Mouse (Mus musculus) heart, adult 18-20 months (tissue): ENCODE data around the gene Casq1. TPM values are rescaled to one million over a fixed set of nuclear protein-coding genes. Genes with fewer than 3 reads are reported as not detected.
A peak's percentile ranks its signal among the peaks of the same experiment; 100 is the strongest.

Experiments used
- DNase-seq, 2 experiments: peaks; one replicate each; pipeline ENCODE4 v3.0.0; 2021 to 2022; ENCODE audit warnings: mixed read lengths in 1 of 2
- total RNA-seq, 2 experiments: library from RNA; stranded (reverse); gene quantifications; 2 replicates each; pipeline ENCODE4 v1.2.3; 2021

Gene Casq1
- total RNA-seq, 2 experiments from 2014 or later: 2.2 to 2.7 TPM

DNA sequence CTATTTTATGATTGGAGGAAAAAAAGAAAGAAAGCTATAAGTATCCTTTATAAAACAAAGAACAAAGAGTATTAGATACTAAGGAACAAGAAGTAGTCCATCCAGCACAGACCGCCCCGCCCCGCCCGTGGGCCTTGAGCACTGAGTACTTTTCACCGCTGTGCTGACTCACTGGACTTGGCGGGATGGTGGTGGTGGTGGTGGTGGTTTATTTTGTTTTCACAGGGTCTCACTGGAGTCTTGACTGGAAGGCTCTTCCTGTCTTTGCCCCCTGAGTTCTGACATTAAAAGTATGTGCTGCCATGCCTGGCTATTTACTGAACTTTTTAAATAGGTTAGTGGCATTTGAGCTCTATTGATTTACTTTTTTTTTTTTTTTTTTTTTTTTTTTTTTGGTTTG lies 36.6 kb downstream of the Casq1 start:
- no peak for DNase-seq

DNA sequence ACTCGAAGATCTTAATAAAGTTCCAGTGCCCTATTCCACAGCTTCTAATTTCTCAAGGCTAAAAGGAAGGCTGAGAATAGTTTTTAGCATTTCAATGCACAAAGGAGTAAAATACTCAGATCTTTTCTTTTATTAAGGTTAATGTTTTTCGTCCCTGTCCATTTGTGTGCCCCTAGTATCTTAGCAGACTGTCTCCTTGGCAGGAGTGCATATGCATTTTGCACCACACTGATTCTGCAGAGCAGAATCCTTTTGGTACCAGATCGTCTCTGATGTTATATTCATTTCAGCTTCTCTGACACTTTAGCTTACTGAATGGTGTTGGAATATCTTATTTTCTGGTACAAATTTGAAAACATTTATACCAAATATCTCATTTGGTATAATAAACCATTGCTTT lies 37.9 kb downstream of the Casq1 start:
- DNase-seq: no peak

DNA sequence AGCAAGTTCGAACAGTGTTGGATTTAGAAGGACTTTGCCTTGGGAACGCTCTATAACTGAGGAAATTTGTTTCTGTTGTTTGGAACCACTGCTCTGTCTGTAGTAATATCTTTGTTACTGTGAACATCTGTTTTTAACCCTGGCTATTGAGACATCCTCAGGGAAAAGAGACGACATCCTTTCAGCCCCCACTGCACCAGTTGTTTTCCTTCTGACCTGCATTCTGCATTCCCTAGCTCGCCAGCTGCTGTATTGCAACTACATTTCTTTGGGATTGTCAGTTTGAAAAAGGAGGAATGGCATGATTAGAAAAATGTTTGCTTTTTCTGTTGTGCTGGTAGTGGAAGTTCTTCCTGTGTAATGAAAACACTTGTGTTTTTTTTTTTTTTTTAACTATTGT lies 38.8 kb downstream of the Casq1 start:
- peak in 1 of 2 experiments; percentile 68 for DNase-seq

DNA sequence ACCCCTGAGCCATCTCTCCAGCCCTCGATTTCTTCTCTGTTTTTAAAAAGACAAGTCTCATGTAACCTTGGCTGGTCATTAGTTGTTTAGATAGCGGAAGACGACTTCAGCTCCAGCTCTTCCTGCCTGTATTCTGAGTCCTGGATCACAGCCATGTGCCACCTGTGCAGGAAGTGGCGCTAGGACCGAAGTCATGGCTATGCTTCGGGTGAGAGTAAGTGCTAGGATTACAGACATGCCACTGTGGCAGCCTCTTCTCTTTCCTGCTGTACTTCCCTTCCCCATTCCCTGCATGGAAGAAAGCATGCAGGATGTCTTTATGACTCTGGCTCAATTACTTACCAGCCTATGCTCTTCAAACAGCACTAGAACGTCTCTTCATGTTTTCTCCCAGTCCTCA lies 40.6 kb downstream of the Casq1 start:
- DNase-seq: no peak

DNA sequence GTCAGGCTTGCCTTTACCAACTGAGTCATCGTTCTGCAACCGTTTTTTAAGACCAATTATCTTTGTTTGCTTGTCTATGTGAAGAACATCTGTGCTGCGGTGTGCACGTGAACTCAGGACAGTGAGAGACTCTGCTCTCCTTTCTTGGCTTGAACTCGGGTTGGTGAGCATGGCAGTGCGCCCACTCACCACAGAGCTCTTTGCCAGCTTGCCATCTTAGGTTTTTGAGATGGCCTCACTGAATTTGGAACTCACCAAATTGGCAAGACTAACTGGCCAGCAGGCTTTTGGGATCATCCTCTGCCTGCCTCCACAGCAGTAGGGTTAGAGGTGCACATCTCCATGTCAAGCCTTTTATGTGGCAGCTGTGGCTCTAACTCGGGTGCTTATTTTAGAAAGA lies 41.9 kb downstream of the Casq1 start:
- no peak for DNase-seq

DNA sequence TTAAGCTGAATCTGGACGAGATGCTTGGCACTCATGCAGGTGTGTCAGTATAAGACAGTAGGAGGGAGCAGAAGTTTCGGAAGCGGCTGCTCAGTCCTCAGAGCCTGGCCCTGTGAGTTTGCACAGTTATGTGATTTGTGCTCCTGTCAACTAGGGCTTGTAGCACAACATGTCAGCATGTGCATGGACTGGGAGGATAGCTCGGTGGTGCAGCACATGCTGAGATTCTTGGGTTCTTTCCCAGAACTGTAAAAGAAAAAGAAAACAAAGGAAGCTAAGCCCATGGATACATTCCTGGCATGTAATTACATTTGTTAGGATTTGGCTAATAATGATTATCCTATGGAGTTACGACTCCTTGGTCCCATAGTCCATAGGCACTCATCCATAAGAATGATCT lies 46.5 kb downstream of the Casq1 start:
- no peak for DNase-seq

DNA sequence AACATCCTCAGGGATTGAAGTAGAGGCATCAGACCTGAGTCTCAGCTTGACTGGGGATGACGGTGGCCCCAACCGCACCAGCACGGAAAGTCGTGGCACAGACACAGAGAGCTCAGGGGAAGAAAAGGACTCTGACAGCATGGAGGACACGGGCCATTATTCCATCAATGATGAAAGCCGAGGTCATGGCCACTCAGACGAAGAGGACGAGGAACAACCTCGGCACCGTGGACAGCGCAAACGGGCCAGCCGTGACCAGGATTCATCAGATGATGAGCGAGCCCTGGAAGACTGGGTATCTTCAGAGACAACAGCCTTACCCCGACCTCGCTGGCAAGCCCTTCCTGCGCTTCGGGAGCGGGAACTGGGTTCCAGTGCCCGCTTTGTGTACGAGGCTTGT lies 47.3 kb downstream of the Casq1 start:
- no peak for DNase-seq

DNA sequence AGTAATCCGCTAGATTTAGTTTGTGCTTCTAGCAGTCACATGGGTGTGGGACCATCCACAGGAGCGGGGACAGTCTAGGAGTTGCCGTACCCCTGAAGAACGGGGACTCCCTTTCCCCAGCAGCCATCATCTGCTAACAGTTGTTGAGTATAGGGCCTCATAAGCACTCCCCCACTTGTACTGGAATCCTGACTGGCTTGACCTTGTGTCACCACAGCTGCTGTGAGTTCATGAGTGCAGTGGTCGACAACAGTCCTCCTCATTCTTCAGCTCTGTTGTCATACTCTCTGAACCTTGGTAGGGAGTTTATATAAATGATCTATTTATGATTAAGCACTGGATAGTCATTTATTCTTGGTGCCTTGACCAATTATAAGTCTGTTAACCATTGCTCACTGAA lies 49.9 kb downstream of the Casq1 start:
- no peak for DNase-seq

DNA sequence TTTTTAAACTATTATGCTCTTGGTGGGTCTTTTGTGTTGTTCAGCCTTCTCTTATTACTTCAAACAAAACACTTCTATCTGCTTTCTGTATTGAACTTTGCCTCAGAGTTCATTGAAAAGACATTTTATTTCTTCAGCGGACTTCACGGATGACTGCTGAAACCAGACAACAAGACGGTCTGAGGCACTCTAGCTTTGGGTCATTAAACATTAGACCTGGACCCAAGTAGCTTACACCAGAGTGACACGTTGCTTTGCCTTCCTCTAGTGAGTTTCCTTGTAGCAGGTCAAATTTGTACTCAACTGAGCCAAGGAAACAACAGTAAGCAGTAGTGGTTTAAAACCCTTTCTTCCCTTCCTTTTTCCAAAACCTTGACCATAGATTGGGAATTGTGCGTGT lies 51.8 kb downstream of the Casq1 start:
- DNase-seq: no peak

DNA sequence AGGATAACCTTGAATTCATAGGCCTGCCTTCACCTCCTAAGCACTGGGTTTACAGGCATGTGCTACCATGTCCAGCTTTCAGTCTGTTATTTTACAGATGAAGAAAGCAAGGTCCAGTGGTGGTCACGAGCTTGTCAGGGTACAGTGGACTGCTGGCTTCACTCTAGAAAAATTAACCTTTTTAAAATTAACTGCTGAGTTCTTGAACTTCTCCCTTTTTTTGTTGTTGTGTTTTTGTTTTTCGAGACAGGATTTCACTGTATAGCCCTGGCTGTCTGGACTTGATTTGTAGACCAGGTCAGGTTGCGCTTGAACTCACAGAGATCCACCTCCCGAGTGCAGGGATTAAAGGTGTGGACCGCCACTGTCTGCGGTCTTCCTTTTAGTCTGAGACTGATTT lies 56.7 kb downstream of the Casq1 start:
- DNase-seq: no peak

DNA sequence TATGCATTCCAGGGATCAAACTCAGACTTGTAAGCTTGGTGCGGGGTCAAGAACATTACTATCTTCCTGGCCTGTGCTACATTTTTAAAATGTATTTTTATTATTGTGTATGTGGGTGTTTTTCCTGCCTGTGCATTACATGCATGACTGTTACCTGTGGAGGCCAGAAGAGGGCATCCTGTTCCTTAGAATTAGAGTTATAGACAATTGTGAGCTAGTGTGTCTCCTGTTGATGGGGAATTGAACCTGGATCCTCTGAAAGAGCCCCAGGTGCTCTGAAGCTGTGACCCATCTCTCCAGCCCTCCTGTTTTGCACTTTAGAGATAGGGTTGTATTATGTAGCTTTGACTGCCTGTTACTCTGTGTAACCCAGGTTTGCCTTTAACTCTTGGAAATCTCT lies 57.7 kb downstream of the Casq1 start:
- DNase-seq: peak; percentile 40 to 61

DNA sequence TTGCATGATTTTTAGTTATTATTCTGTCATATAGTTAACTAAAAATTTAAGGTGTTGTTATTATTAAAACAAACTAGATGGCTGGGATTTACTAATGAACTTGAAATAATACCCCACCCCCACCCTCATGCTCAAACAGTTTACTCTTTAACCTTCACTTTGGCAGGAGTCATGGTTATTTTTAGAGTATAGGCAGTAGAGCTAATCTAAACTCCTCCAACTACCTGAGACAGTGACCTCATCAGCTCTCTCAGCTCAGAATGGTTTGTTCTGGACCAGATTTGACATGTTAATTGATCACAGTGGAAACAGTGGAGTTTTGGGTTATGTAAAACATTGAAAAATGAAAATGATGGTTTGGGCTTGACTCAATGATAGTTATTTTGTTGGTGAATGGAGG lies 59.2 kb downstream of the Casq1 start:
- no peak for DNase-seq

DNA sequence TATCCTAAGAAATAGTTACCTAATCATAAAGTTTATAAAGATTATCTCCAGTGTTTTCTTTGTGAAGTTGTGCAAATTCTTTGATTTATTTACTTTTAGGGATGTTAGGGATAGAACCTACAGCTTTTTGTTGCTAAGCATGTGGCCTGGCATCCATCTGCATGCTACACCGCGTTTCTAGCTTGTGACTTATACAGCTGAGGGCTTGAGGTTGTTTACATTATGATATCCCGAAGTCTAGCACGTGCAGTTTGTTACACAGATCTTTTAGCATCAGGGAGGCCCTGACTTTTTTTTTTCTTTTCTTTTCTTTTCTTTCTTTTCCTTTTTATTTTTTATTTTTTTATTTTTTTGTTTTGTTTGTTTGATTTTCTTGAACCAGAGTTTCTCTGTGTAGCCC lies 59.7 kb downstream of the Casq1 start:
- DNase-seq: no peak

Other genes with a start within 250 kb of the Casq1 start
- gene Vangl2, start 191.4 kb downstream of the Casq1 start, total RNA-seq: under 1 TPM; 0.77 to 0.95 TPM
- not detected for gene Nhlh1, start 162.3 kb downstream of the Casq1 start, total RNA-seq
- gene Copa, start 137.3 kb downstream of the Casq1 start, total RNA-seq: 100 to 1,000 TPM; 106 to 108 TPM
- 10 to 100 TPM; 39.5 to 43.8 TPM for gene Ncstn, start 137.1 kb downstream of the Casq1 start, total RNA-seq
- gene Pex19, start 93.1 kb downstream of the Casq1 start, total RNA-seq: 100 to 1,000 TPM; 116 to 143 TPM
- gene Dcaf8, start 71.8 kb downstream of the Casq1 start, total RNA-seq: 100 to 1,000 TPM; 110 to 119 TPM
- gene Pea15a, start 13.1 kb downstream of the Casq1 start, total RNA-seq: 10 to 100 TPM; 57.4 to 69.9 TPM
- gene Atp1a4, start 38.5 kb upstream of the Casq1 start, total RNA-seq: not detected
- gene Igsf8, start 41.8 kb upstream of the Casq1 start, total RNA-seq: 10 to 100 TPM in 1 of 2 experiments, 1 to 10 TPM in 1; 9.8 to 10.1 TPM
- 100 to 1,000 TPM; 496 to 511 TPM for gene Atp1a2, start 78.2 kb upstream of the Casq1 start, total RNA-seq
- gene Kcnj9, start 109.5 kb upstream of the Casq1 start, total RNA-seq: not detected
- under 1 TPM; 0.17 to 0.18 TPM for gene Kcnj10, start 121.3 kb upstream of the Casq1 start, total RNA-seq
- 1 to 10 TPM; 3.2 to 4.2 TPM for gene Pigm, start 156.7 kb upstream of the Casq1 start, total RNA-seq